Mouse (Mus musculus): Measurements from ENCODE around the gene Eif3d. TPM values are rescaled to one million over a fixed set of nuclear protein-coding genes. Genes with fewer than 3 reads are reported as not detected.

The Eif3d gene
- total RNA-seq, 1 experiment: 419 TPM

- no peaks in the 10 kb centered on the region for H3K9me3 ChIP-seq (ENCODE audit: control insufficient read depth, insufficient read depth, low read depth, low read length)
- no peak overlapping the region for H3K27ac ChIP-seq (ENCODE audit: insufficient read depth, low read depth, low read length, poor library complexity, severe bottlenecking)
- in situ Hi-C loops (cut with MboI; ENCODE audit: low sequenced_read_pairs in 2 of 2, unreplicated experiment in 2 of 2): no loop called here
- no peaks in the 10 kb centered on the region for H3K4me1 ChIP-seq (ENCODE audit: control insufficient read depth in 2 of 2, insufficient read depth in 2 of 2, low read length in 2 of 2, poor library complexity in 1 of 2)
- no peak overlapping the region for H3K4me3 ChIP-seq (ENCODE audit: insufficient read depth in 1 of 2, low read depth in 1 of 2, low read length in 2 of 2, poor library complexity in 1 of 2, severe bottlenecking in 1 of 2)
- no peak for DNase-seq (ENCODE audit: low read depth, low spot score)
- no peak for TF ChIP-seq HCFC1 (IDR thresholded peaks at IDR 0.05; ENCODE audit: borderline replicate concordance, insufficient read depth, low read length)
- TF ChIP-seq MAFK (IDR thresholded peaks at IDR 0.05; ENCODE audit: insufficient read depth, low read depth, low read length): no peak
- no peak for TF ChIP-seq CHD2 (IDR thresholded peaks at IDR 0.05; ENCODE audit: low read depth, low read length)
- no peak for TF ChIP-seq ZNF384 (IDR thresholded peaks at IDR 0.05; ENCODE audit: low read depth, low read length)
- TF ChIP-seq ZC3H11A (IDR thresholded peaks at IDR 0.05; ENCODE audit: borderline replicate concordance, low read depth, low read length): no peak
- no peaks in the 10 kb centered on the region for H3K36me3 ChIP-seq (ENCODE audit: control insufficient read depth, insufficient read depth, low read length, poor library complexity, severe bottlenecking)
- H3K9ac ChIP-seq (ENCODE audit: insufficient read depth, low read depth, low read length, poor library complexity, severe bottlenecking): no peak overlapping the region
Observed at GRCm38 (mm10) chr15:77935673-77936375, 34.8 kb downstream of the Eif3d start.

- no peaks in the 10 kb centered on the region for H3K36me3 ChIP-seq (ENCODE audit: control insufficient read depth, insufficient read depth, low read length, poor library complexity, severe bottlenecking)
- no peaks in the 10 kb centered on the region for H3K4me1 ChIP-seq (ENCODE audit: control insufficient read depth in 2 of 2, insufficient read depth in 2 of 2, low read length in 2 of 2, poor library complexity in 1 of 2)
- TF ChIP-seq ZC3H11A (IDR thresholded peaks at IDR 0.05; ENCODE audit: borderline replicate concordance, low read depth, low read length): no peak
- no peak for TF ChIP-seq CHD2 (IDR thresholded peaks at IDR 0.05; ENCODE audit: low read depth, low read length)
- TF ChIP-seq ZNF384 (IDR thresholded peaks at IDR 0.05; ENCODE audit: low read depth, low read length): no peak
- no peak for TF ChIP-seq HCFC1 (IDR thresholded peaks at IDR 0.05; ENCODE audit: borderline replicate concordance, insufficient read depth, low read length)
- no peak for TF ChIP-seq MAFK (IDR thresholded peaks at IDR 0.05; ENCODE audit: insufficient read depth, low read depth, low read length)
- no peaks in the 10 kb centered on the region for H3K9me3 ChIP-seq (ENCODE audit: control insufficient read depth, insufficient read depth, low read depth, low read length)
- in situ Hi-C loops (cut with MboI; ENCODE audit: low sequenced_read_pairs in 2 of 2, unreplicated experiment in 2 of 2): no loop called here
- no peak overlapping the region for H3K27ac ChIP-seq (ENCODE audit: insufficient read depth, low read depth, low read length, poor library complexity, severe bottlenecking)
- no peak for DNase-seq (ENCODE audit: low read depth, low spot score)
- no peak overlapping the region for H3K9ac ChIP-seq (ENCODE audit: insufficient read depth, low read depth, low read length, poor library complexity, severe bottlenecking)
- H3K4me3 ChIP-seq (ENCODE audit: insufficient read depth in 1 of 2, low read depth in 1 of 2, low read length in 2 of 2, poor library complexity in 1 of 2, severe bottlenecking in 1 of 2): no peak overlapping the region
Observed at GRCm38 (mm10) chr15:77934968-77935367, 35.6 kb downstream of the Eif3d start.

DNA sequence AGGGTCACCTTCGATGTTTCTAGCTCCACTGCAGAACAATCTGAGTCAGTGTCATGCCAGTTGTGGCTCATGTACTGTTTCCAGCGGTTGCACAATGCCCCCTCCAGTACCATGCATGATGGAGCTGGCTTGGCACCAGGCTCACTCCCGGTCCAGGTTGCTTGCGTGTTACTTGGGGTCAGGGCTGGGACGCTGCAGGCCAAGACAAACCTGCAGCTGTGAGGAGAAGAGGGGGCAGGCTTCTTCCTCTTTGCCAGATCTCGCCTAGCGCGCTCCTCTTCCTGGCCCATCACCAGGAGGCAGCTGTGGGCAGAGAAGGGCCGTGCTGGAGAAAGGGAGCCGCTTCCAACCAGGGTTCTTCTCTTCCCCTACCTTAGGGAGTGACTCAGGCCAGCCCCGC, 36.3 kb downstream of the Eif3d start:
- Histone ChIP-seq H3K4me3 (ENCODE audit: insufficient read depth in 1 of 2, low read depth in 1 of 2, low read length in 2 of 2, poor library complexity in 1 of 2, severe bottlenecking in 1 of 2) (no peak overlapping the region), H3K36me3 (ENCODE audit: control insufficient read depth, insufficient read depth, low read length, poor library complexity, severe bottlenecking) (no peaks in the 10 kb centered on the region), H3K9me3 (ENCODE audit: control insufficient read depth, insufficient read depth, low read depth, low read length) (no peaks in the 10 kb centered on the region), H3K27ac (ENCODE audit: insufficient read depth, low read depth, low read length, poor library complexity, severe bottlenecking) (no peak overlapping the region), H3K9ac (ENCODE audit: insufficient read depth, low read depth, low read length, poor library complexity, severe bottlenecking) (no peak overlapping the region), H3K4me1 (ENCODE audit: control insufficient read depth in 2 of 2, insufficient read depth in 2 of 2, low read length in 2 of 2, poor library complexity in 1 of 2) (0 out of 4 replicates have a peak, but pooled peaks cover 0 to 2% of the 10 kb centered on the region in 2 experiments)
- no peak for DNase-seq (ENCODE audit: low read depth, low spot score)
- TF ChIP-seq ZNF384 (IDR thresholded peaks at IDR 0.05; ENCODE audit: low read depth, low read length) (no peak), ZC3H11A (IDR thresholded peaks at IDR 0.05; ENCODE audit: borderline replicate concordance, low read depth, low read length) (no peak), MAFK (IDR thresholded peaks at IDR 0.05; ENCODE audit: insufficient read depth, low read depth, low read length) (no peak), CHD2 (IDR thresholded peaks at IDR 0.05; ENCODE audit: low read depth, low read length) (no peak), HCFC1 (IDR thresholded peaks at IDR 0.05; ENCODE audit: borderline replicate concordance, insufficient read depth, low read length) (no peak)
- in situ Hi-C loops (cut with MboI; ENCODE audit: low sequenced_read_pairs in 2 of 2, unreplicated experiment in 2 of 2): no loop called here

GRCm38 (mm10) chr15:77933770-77934169, 36.8 kb downstream of the Eif3d start:
- H3K4me1 ChIP-seq (ENCODE audit: control insufficient read depth in 2 of 2, insufficient read depth in 2 of 2, low read length in 2 of 2, poor library complexity in 1 of 2): 0 out of 4 replicates have a peak, but pooled peaks cover 0 to 2% of the 10 kb centered on the region in 2 experiments
- TF ChIP-seq HCFC1 (IDR thresholded peaks at IDR 0.05; ENCODE audit: borderline replicate concordance, insufficient read depth, low read length): no peak
- TF ChIP-seq ZC3H11A (IDR thresholded peaks at IDR 0.05; ENCODE audit: borderline replicate concordance, low read depth, low read length): 0 out of 2 replicates have a peak, but pooled peaks have one; percentile 44
- DNase-seq (ENCODE audit: low read depth, low spot score): peak; percentile 93
- no peak overlapping the region for H3K4me3 ChIP-seq (ENCODE audit: insufficient read depth in 1 of 2, low read depth in 1 of 2, low read length in 2 of 2, poor library complexity in 1 of 2, severe bottlenecking in 1 of 2)
- H3K27ac ChIP-seq (ENCODE audit: insufficient read depth, low read depth, low read length, poor library complexity, severe bottlenecking): no peak overlapping the region
- H3K9ac ChIP-seq (ENCODE audit: insufficient read depth, low read depth, low read length, poor library complexity, severe bottlenecking): no peak overlapping the region
- H3K9me3 ChIP-seq (ENCODE audit: control insufficient read depth, insufficient read depth, low read depth, low read length): no peaks in the 10 kb centered on the region
- in situ Hi-C loops (cut with MboI; ENCODE audit: low sequenced_read_pairs in 2 of 2, unreplicated experiment in 2 of 2): no loop called here
- H3K36me3 ChIP-seq (ENCODE audit: control insufficient read depth, insufficient read depth, low read length, poor library complexity, severe bottlenecking): no peaks in the 10 kb centered on the region

All from ES-E14 (cell line).